ENCODE assay signal across 22 mouse cellular contexts in genomic region chr1:33627070-33627469, GRCm38 (mm10). TPM values are rescaled to one million over a fixed set of nuclear protein-coding genes. Genes with fewer than 3 reads are reported as not detected.
DNase-seq lines count a peak whose midpoint lies in the region; ATAC-seq lines count a peak whose summit lies in the region.
"Had no signal": no experiment of that assay in that cellular context is flagged by ENCODE, and none has a peak within 500 bp of the region (broad histone marks: within the 10 kb centered on the region; RNA-seq: fewer than 3 reads in every experiment).

No protein-coding gene starts in this region.

- no peaks in the 10 kb centered on the region for H3K9me3 ChIP-seq in liver, embryonic 12.5 days (replicated peaks)
- no peaks in the 10 kb centered on the region for H3K9me3 ChIP-seq in liver, embryonic 16.5 days (replicated peaks; ENCODE audit: control insufficient read depth, low read length)
- H3K9me3 ChIP-seq: embryonic facial prominence, embryonic 10.5 days; forebrain, embryonic 15.5 days; heart, embryonic 10.5 days; hindbrain, embryonic 10.5 days; hindbrain, embryonic 15.5 days had no signal

- 51% methylated on average over 2 of the region's 2 CpGs for WGBS in liver, embryonic 12.5 days (ENCODE audit: insufficient replicate concordance)
- 40% methylated on average over 2 of the region's 2 CpGs for WGBS in liver, embryonic 16.5 days (ENCODE audit: insufficient replicate concordance)

- peaks cover 81% of the 10 kb centered on the region for H3K36me3 ChIP-seq in liver, embryonic 12.5 days
- peaks cover 18% of the 10 kb centered on the region for H3K36me3 ChIP-seq in liver, embryonic 16.5 days (ENCODE audit: control insufficient read depth, insufficient read depth)
- H3K36me3 ChIP-seq: hindbrain, embryonic 15.5 days had no signal

- H3K4me3 ChIP-seq in liver, embryonic 12.5 days = no peak overlapping the region
- H3K4me3 ChIP-seq in liver, embryonic 16.5 days (ENCODE audit: low read depth, low read length) = no peak overlapping the region
- H3K4me3 ChIP-seq: embryonic facial prominence, embryonic 10.5 days; erythroblast, embryonic 14.5 days; forebrain, embryonic 15.5 days; heart, embryonic 10.5 days; hindbrain, embryonic 10.5 days; hindbrain, embryonic 15.5 days had no signal

- H3K27ac ChIP-seq in liver, embryonic 12.5 days = peak overlapping the region; percentile 99
- peak overlapping the region; percentile 87 for H3K27ac ChIP-seq in liver, embryonic 16.5 days (ENCODE audit: low read length)
- H3K27ac ChIP-seq: embryonic facial prominence, embryonic 10.5 days; forebrain, embryonic 15.5 days; heart, embryonic 10.5 days; hindbrain, embryonic 10.5 days; hindbrain, embryonic 15.5 days had no signal

- no peak for DNase-seq in MN1 (ENCODE audit: low spot score)
- DNase-seq in thymus, postnatal 36 days = no peak
- DNase-seq in right cerebral cortex, postnatal 25 days = no peak
- DNase-seq in cerebellum, adult 18-20 months = no peak
- DNase-seq: adrenal gland, postnatal 14 days; cerebellum, adult 11-12 months; cerebellum, adult 9-11 months; cerebellum, postnatal 36 days; gastrocnemius, postnatal 10 days; heart, adult 18-20 months; heart, postnatal 10 days had no signal

- peak; percentile 39; the same call in 1 of the 2 replicates for ATAC-seq in common myeloid progenitor, adult 5-6 weeks (replicated peaks; ENCODE audit: low read depth, poor library complexity, severe bottlenecking)
- ATAC-seq in liver, embryonic 12.5 days = peak; percentile 30; the same call in 1 of the 2 replicates
- peak; percentile 33 for ATAC-seq in liver, embryonic 16.5 days (ENCODE audit: low read depth)
- ATAC-seq: activated CD4-positive, CD25-positive, alpha-beta regulatory T cell, adult 4 months; forebrain, embryonic 15.5 days; Patski had no signal

- H3K9ac ChIP-seq in liver, embryonic 12.5 days = no peak overlapping the region
- H3K9ac ChIP-seq in liver, embryonic 16.5 days (ENCODE audit: low read depth, low read length) = no peak overlapping the region
- H3K9ac ChIP-seq: forebrain, embryonic 15.5 days; hindbrain, embryonic 15.5 days had no signal

- H3K4me1 ChIP-seq in liver, embryonic 12.5 days = peaks cover 87% of the 10 kb centered on the region
- peaks cover 64% of the 10 kb centered on the region for H3K4me1 ChIP-seq in liver, embryonic 16.5 days (ENCODE audit: control insufficient read depth, low read depth, low read length)
- H3K4me1 ChIP-seq: embryonic facial prominence, embryonic 10.5 days; heart, embryonic 10.5 days; hindbrain, embryonic 10.5 days; hindbrain, embryonic 15.5 days had no signal

- H3K4me2 ChIP-seq in liver, embryonic 12.5 days = peak overlapping the region; percentile 14; the same call in 1 of the 2 replicates
- H3K4me2 ChIP-seq in liver, embryonic 16.5 days (ENCODE audit: low read depth, low read length) = 0 out of 2 replicates have a peak overlapping the region, but pooled peaks have one; percentile 6
- H3K4me2 ChIP-seq: forebrain, embryonic 15.5 days; hindbrain, embryonic 15.5 days had no signal

- H3K27me3 ChIP-seq in liver, embryonic 12.5 days (replicated peaks) = no peaks in the 10 kb centered on the region
- H3K27me3 ChIP-seq in liver, embryonic 16.5 days (ENCODE audit: control insufficient read depth, insufficient read depth, low read depth, low read length) = no peaks in the 10 kb centered on the region
- H3K27me3 ChIP-seq: forebrain, embryonic 15.5 days; hindbrain, embryonic 15.5 days; Patski had no signal

RNA-seq across cellular contexts. Expression of gene Prim2, which starts 42.5 kb away (rescaled TPM):
- 103 and 111 TPM in 2 replicates for total RNA-seq in common myeloid progenitor, adult 5-6 weeks (2017)
- 49.2 and 50.0 TPM in 2 replicates for polyA plus RNA-seq in liver, embryonic 12.5 days (2016; fragmentation: Nextera tagmentation; extraction: Ambion mirVana)
- polyA plus RNA-seq in liver, embryonic 16.5 days (2015; fragmentation: Nextera tagmentation; extraction: Ambion mirVana) = 27.4 and 30.4 TPM in 2 replicates
